Mouse (Mus musculus) liver, embryonic 14.5 days (tissue): Measurements from ENCODE around the gene Zfp13. TPM values are rescaled to one million over a fixed set of nuclear protein-coding genes. Genes with fewer than 3 reads are reported as not detected.
A peak's percentile ranks its signal among the peaks of the same experiment; 100 is the strongest.

Experiments
- ATAC-seq: fragments of 200-750 bp; cut with Nextera tagmentation; 2 replicates; pipeline ENCODE4 v1.8.0; 2017; ENCODE audit warnings: moderate number of reproducible peaks, mild to moderate bottlenecking, moderate library complexity; ENCODE audit not compliant: insufficient read depth
- DNase-seq, 3 experiments: peaks; one replicate each; pipeline ENCODE4 v3.0.0-alpha.2; 2012 to 2013; ENCODE audit warnings: low read depth in 3 of 3, low spot score in 3 of 3
- H3K27ac ChIP-seq: fragments of 300-500 bp; sonication (generic); 2 replicates; pipeline ENCODE4 v1.5.1; 2014; ENCODE audit warnings: moderate library complexity, mild to moderate bottlenecking, control low read depth, inconsistent platforms
- H3K27me3 ChIP-seq: fragments of 300-500 bp; sonication (generic); 2 replicates; pipeline ENCODE4 v1.6.1; 2014; ENCODE audit warnings: mild to moderate bottlenecking, low read length, moderate library complexity; ENCODE audit not compliant: control insufficient read depth, insufficient read depth
- H3K36me3 ChIP-seq: fragments of 300-500 bp; sonication (generic); replicated peaks from 2 replicates; pipeline ENCODE4 v1.6.1; 2014; ENCODE audit warnings: low read depth; ENCODE audit not compliant: control insufficient read depth, insufficient read depth
- H3K4me1 ChIP-seq, 2 experiments: fragments of 200-500 bp in 1 of 2; fragments of 300-500 bp in 1 of 2; sonication (generic) in 1 of 2; replicated peaks; 2 replicates each; pipeline ENCODE4 v1.6.1; 2012 to 2014; ENCODE audit warnings: antibody characterized with exemption in 1 of 2, inconsistent platforms in 1 of 2, low read length in 1 of 2; ENCODE audit not compliant: control insufficient read depth in 2 of 2, insufficient read depth in 2 of 2
- H3K4me2 ChIP-seq: fragments of 300-500 bp; sonication (generic); 2 replicates; pipeline ENCODE4 v1.6.1; 2014; ENCODE audit warnings: low read depth, mild to moderate bottlenecking, control low read depth, moderate library complexity
- H3K4me3 ChIP-seq, 2 experiments: fragments of 200-500 bp in 1 of 2; fragments of 300-500 bp in 1 of 2; sonication (generic) in 1 of 2; 2 replicates each; pipeline ENCODE4 v1.5.1; 2012 to 2014; ENCODE audit warnings: low read depth in 2 of 2, low read length in 2 of 2, mild to moderate bottlenecking in 2 of 2, control low read depth in 1 of 2, inconsistent platforms in 1 of 2, moderate library complexity in 1 of 2; ENCODE audit not compliant: insufficient read depth in 1 of 2
- H3K9ac ChIP-seq: fragments of 300-500 bp; sonication (generic); replicated peaks from 2 replicates; pipeline ENCODE4 v1.6.1; 2014; ENCODE audit warnings: mild to moderate bottlenecking, control low read depth, moderate library complexity
- H3K9me3 ChIP-seq: fragments of 300-500 bp; sonication (generic); 2 replicates; pipeline ENCODE4 v1.6.1; 2016; ENCODE audit warnings: low read length, mixed read lengths; ENCODE audit not compliant: control insufficient read depth
- CTCF ChIP-seq: IDR thresholded peaks from 2 replicates; pipeline ENCODE4 v1.5.1; 2016; ENCODE audit warnings: antibody characterized with exemption, low read depth, control low read depth
- EP300 ChIP-seq: IDR thresholded peaks from 2 replicates; pipeline ENCODE4 v1.6.1; 2016; ENCODE audit warnings: antibody characterized with exemption, low read depth
- WGBS: fragments of 180-500 bp; shearing (Covaris S2); extraction: QIAGEN DNeasy Blood & Tissue Kit; methylation state at CpG from one replicate; pipeline ENCODE4 v1.1.7; 2014; ENCODE audit not compliant: insufficient replicate concordance; 5-methylcytosine and 5-hydroxymethylcytosine counted together
- polyA plus RNA-seq, 2 experiments: library from polyadenylated mRNA; depleted of rRNA in 1 of 2; stranded (reverse) in 1 of 2; unstranded in 1 of 2; fragments of >200 nt; fragmentation: Nextera tagmentation in 1 of 2; extraction: Ambion mirVana in 1 of 2; gene quantifications; 2 replicates each; pipeline versions ENCODE4 v1.2.1 to v1.2.3; 2012 to 2014

The Zfp13 gene
- polyA plus RNA-seq, 2 experiments = 1.3 to 1.9 TPM

DNA sequence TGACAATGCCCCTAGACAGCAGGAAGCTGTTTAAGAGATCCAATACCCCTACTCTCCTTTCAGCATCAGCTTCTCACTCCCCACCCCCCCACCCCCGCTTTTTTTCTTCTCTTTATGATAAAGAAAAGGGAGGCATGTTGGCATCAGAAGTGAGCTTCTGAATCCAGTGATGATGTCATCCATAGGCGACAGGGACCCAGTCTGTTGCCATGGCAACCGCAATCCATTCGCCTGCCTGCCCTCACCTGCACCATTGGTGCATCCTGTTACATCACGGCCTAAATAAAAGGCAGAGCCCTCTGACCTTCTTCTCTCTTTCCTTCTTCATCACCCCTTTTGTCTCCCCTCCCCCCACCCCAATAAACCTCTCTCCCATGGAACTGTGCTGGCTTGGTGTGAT, 30.9 kb downstream of the Zfp13 start:
- no peak overlapping the region for H3K4me2 ChIP-seq
- ATAC-seq = no peak
- 35% methylated on average over 5 of the region's 5 CpGs for WGBS

DNA sequence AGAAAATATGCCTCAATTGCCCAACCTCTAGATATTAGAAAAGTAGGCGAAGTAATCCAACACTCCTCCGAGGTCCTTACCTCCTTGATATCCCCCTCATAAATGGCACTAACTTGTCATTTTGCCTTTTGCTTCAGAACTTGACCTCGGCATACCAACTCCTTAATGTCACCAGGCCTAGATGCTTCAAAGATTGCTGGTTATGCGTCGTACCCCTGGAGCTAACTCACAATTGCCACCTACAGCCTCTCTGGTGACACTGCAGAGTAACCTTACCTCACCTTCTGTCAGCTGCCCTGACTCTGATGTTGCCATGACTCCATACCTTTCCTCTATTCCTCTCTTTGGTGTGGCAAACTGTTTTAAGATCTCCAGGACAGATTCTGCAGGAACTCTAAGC, 32.5 kb downstream of the Zfp13 start:
- no peak for TF ChIP-seq EP300
- TF ChIP-seq CTCF = peak; percentile 56
- Histone ChIP-seq H3K4me3 (no peak overlapping the region), H3K27me3 (no peaks in the 10 kb centered on the region), H3K4me2 (no peak overlapping the region), H3K9me3 (no peaks in the 10 kb centered on the region), H3K9ac (no peak overlapping the region), H3K36me3 (no peaks in the 10 kb centered on the region), H3K27ac (no peak overlapping the region), H3K4me1 (peaks cover 6 to 14% of the 10 kb centered on the region in 2 experiments; a peak in 3 of 4 replicates)
- ATAC-seq = no peak
- DNase-seq = no peak
- WGBS = 45% methylated on average over 5 of the region's 5 CpGs

More for the DNA sequence above, 30.9 kb downstream of the Zfp13 start:
- H3K27me3 ChIP-seq = no peaks in the 10 kb centered on the region
- TF ChIP-seq CTCF (no peak), EP300 (no peak)
- H3K27ac ChIP-seq = no peak overlapping the region
- no peak overlapping the region for H3K9ac ChIP-seq
- no peaks in the 10 kb centered on the region for H3K36me3 ChIP-seq
- peaks cover 6 to 12% of the 10 kb centered on the region in 2 experiments; a peak in 3 of 4 replicates for H3K4me1 ChIP-seq
- DNase-seq = no peak
- no peak overlapping the region for H3K4me3 ChIP-seq
- H3K9me3 ChIP-seq = no peaks in the 10 kb centered on the region

DNA sequence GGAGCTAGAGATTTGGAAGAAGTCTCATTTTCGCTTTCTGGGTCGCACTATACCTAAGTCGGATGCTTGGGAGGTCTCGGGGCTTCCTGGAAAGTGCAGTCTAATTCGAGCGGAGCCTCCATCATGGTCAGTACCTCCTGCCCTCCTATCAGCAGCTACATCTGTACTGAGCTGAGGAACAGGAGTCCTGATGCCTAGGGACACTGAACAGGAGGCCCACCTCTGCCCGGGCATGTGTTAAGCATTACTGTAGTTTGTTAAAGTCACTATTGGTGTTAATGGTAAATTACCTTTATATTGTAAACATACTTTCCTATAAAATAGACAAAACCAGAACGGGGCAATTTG, 34.9 kb downstream of the Zfp13 start:
- DNase-seq = no peak
- TF ChIP-seq EP300 = no peak
- TF ChIP-seq CTCF = no peak
- under 1% methylated on average over 8 of the region's 8 CpGs for WGBS

GRCm38 (mm10) chr17:23563595-23564367, 35.5 kb downstream of the Zfp13 start, which contains the start of gene Zfp213:
Gene Zfp213, minus strand, starts transcription at chr17:23564238.
- peak within 1 kb of the TSS; percentile 82 for H3K27ac ChIP-seq
- peaks cover 6 to 14% of the 10 kb centered on the region in 2 experiments; a peak in 3 of 4 replicates for H3K4me1 ChIP-seq
- H3K9me3 ChIP-seq = no peaks in the 10 kb centered on the region
- H3K27me3 ChIP-seq = no peaks in the 10 kb centered on the region
- ATAC-seq (peak; percentile 97), DNase-seq (peak; percentile 92 to 96 (median 93))
- H3K4me2 ChIP-seq = peak within 1 kb of the TSS; percentile 84
- TF ChIP-seq CTCF = no peak
- TF ChIP-seq EP300 = no peak
- WGBS = under 1% methylated on average over 59 of the region's 59 CpGs
- peak within 1 kb of the TSS; percentile 88 for H3K9ac ChIP-seq
- peak within 1 kb of the TSS; percentile 76 to 97 for H3K4me3 ChIP-seq
- H3K36me3 ChIP-seq = no peaks in the 10 kb centered on the region

More for the DNA sequence above, 34.9 kb downstream of the Zfp13 start:
- Histone ChIP-seq H3K27me3 (no peaks in the 10 kb centered on the region), H3K27ac (peak overlapping the region; percentile 82), H3K36me3 (no peaks in the 10 kb centered on the region), H3K9me3 (no peaks in the 10 kb centered on the region), H3K9ac (peak overlapping the region; percentile 88), H3K4me3 (peak overlapping the region; percentile 76 to 97), H3K4me1 (peaks cover 6 to 14% of the 10 kb centered on the region in 2 experiments; a peak in 3 of 4 replicates), H3K4me2 (peak overlapping the region; percentile 84)
- ATAC-seq = peak; percentile 84

- peak; percentile 75 for TF ChIP-seq CTCF
- TF ChIP-seq EP300 = no peak
- ATAC-seq (no peak), DNase-seq (no peak)
- Histone ChIP-seq H3K4me2 (no peak overlapping the region), H3K27ac (no peak overlapping the region), H3K9me3 (no peaks in the 10 kb centered on the region), H3K9ac (no peak overlapping the region), H3K4me3 (no peak overlapping the region), H3K36me3 (peaks cover 11% of the 10 kb centered on the region), H3K4me1 (peaks cover under 1 to 5% of the 10 kb centered on the region in 2 experiments; a peak in 3 of 4 replicates), H3K27me3 (no peaks in the 10 kb centered on the region)
- WGBS = 54% methylated on average over 11 of the region's 11 CpGs
These were observed 39.5 kb downstream of the Zfp13 start for GRCm38 (mm10) chr17:23559767-23560166.
